Mouse (Mus musculus): ENCODE measurements around the gene Camta1. TPM values are rescaled to one million over a fixed set of nuclear protein-coding genes. Genes with fewer than 3 reads are reported as not detected.
A peak's percentile ranks its signal among the peaks of the same experiment; 100 is the strongest.

Gene Camta1
- total RNA-seq, 1 experiment: 9.3 TPM

- no peak overlapping the region for H3K4me3 ChIP-seq (ENCODE audit: insufficient read depth in 1 of 2, low read depth in 1 of 2, low read length in 2 of 2, poor library complexity in 1 of 2, severe bottlenecking in 1 of 2)
- no peak overlapping the region for H3K27ac ChIP-seq (ENCODE audit: insufficient read depth, low read depth, low read length, poor library complexity, severe bottlenecking)
- in situ Hi-C loops (cut with MboI; ENCODE audit: low sequenced_read_pairs in 2 of 2, unreplicated experiment in 2 of 2): no loop called here
- no peaks in the 10 kb centered on the region for H3K9me3 ChIP-seq (ENCODE audit: control insufficient read depth, insufficient read depth, low read depth, low read length)
- H3K9ac ChIP-seq (ENCODE audit: insufficient read depth, low read depth, low read length, poor library complexity, severe bottlenecking): no peak overlapping the region
- TF ChIP-seq ZC3H11A (IDR thresholded peaks at IDR 0.05; ENCODE audit: borderline replicate concordance, low read depth, low read length) (peak; percentile 40; the same call in 1 of the 2 replicates), ZNF384 (IDR thresholded peaks at IDR 0.05; ENCODE audit: low read depth, low read length) (no peak)
- H3K36me3 ChIP-seq (ENCODE audit: control insufficient read depth, insufficient read depth, low read length, poor library complexity, severe bottlenecking): no peaks in the 10 kb centered on the region
- peak; percentile 56 for DNase-seq (ENCODE audit: low read depth, low spot score)
- peaks cover 3 to 18% of the 10 kb centered on the region in 2 experiments for H3K4me1 ChIP-seq (ENCODE audit: control insufficient read depth in 2 of 2, insufficient read depth in 2 of 2, low read length in 2 of 2, poor library complexity in 1 of 2)
These were observed 526.5 kb downstream of the Camta1 start for GRCm38 (mm10) chr4:151334951-151335742.

- Histone ChIP-seq H3K9me3 (ENCODE audit: control insufficient read depth, insufficient read depth, low read depth, low read length) (no peaks in the 10 kb centered on the region), H3K27ac (ENCODE audit: insufficient read depth, low read depth, low read length, poor library complexity, severe bottlenecking) (no peak overlapping the region), H3K4me1 (ENCODE audit: control insufficient read depth in 2 of 2, insufficient read depth in 2 of 2, low read length in 2 of 2, poor library complexity in 1 of 2) (peaks cover 0 to 4% of the 10 kb centered on the region in 2 experiments; a peak in 1 of 4 replicates), H3K4me3 (ENCODE audit: insufficient read depth in 1 of 2, low read depth in 1 of 2, low read length in 2 of 2, poor library complexity in 1 of 2, severe bottlenecking in 1 of 2) (no peak overlapping the region), H3K36me3 (ENCODE audit: control insufficient read depth, insufficient read depth, low read length, poor library complexity, severe bottlenecking) (no peaks in the 10 kb centered on the region), H3K9ac (ENCODE audit: insufficient read depth, low read depth, low read length, poor library complexity, severe bottlenecking) (no peak overlapping the region)
- DNase-seq (ENCODE audit: low read depth, low spot score): no peak
- in situ Hi-C loops (cut with MboI; ENCODE audit: low sequenced_read_pairs in 2 of 2, unreplicated experiment in 2 of 2): no loop called here
- TF ChIP-seq MAFK (IDR thresholded peaks at IDR 0.05; ENCODE audit: insufficient read depth, low read depth, low read length) (no peak), ZNF384 (IDR thresholded peaks at IDR 0.05; ENCODE audit: low read depth, low read length) (no peak), ZC3H11A (IDR thresholded peaks at IDR 0.05; ENCODE audit: borderline replicate concordance, low read depth, low read length) (no peak), HCFC1 (IDR thresholded peaks at IDR 0.05; ENCODE audit: borderline replicate concordance, insufficient read depth, low read length) (no peak), CHD2 (IDR thresholded peaks at IDR 0.05; ENCODE audit: low read depth, low read length) (no peak)
These were observed 529.4 kb downstream of the Camta1 start for GRCm38 (mm10) chr4:151332074-151332849.

- TF ChIP-seq ZNF384 (IDR thresholded peaks at IDR 0.05; ENCODE audit: low read depth, low read length) (no peak), ZC3H11A (IDR thresholded peaks at IDR 0.05; ENCODE audit: borderline replicate concordance, low read depth, low read length) (no peak)
- Histone ChIP-seq H3K4me1 (ENCODE audit: control insufficient read depth in 2 of 2, insufficient read depth in 2 of 2, low read length in 2 of 2, poor library complexity in 1 of 2) (0 out of 4 replicates have a peak, but pooled peaks cover 0 to 2% of the 10 kb centered on the region in 2 experiments), H3K27ac (ENCODE audit: insufficient read depth, low read depth, low read length, poor library complexity, severe bottlenecking) (no peak overlapping the region), H3K36me3 (ENCODE audit: control insufficient read depth, insufficient read depth, low read length, poor library complexity, severe bottlenecking) (no peaks in the 10 kb centered on the region), H3K4me3 (ENCODE audit: insufficient read depth in 1 of 2, low read depth in 1 of 2, low read length in 2 of 2, poor library complexity in 1 of 2, severe bottlenecking in 1 of 2) (no peak overlapping the region), H3K9me3 (ENCODE audit: control insufficient read depth, insufficient read depth, low read depth, low read length) (no peaks in the 10 kb centered on the region), H3K9ac (ENCODE audit: insufficient read depth, low read depth, low read length, poor library complexity, severe bottlenecking) (no peak overlapping the region)
- in situ Hi-C loops (cut with MboI; ENCODE audit: low sequenced_read_pairs in 2 of 2, unreplicated experiment in 2 of 2): no loop called here
- DNase-seq (ENCODE audit: low read depth, low spot score): no peak
These were observed 530.7 kb downstream of the Camta1 start for GRCm38 (mm10) chr4:151330983-151331382.

GRCm38 (mm10) chr4:151328071-151328470 lies 533.6 kb downstream of the Camta1 start:
- Histone ChIP-seq H3K27ac (ENCODE audit: insufficient read depth, low read depth, low read length, poor library complexity, severe bottlenecking) (no peak overlapping the region), H3K9me3 (ENCODE audit: control insufficient read depth, insufficient read depth, low read depth, low read length) (no peaks in the 10 kb centered on the region), H3K4me3 (ENCODE audit: insufficient read depth in 1 of 2, low read depth in 1 of 2, low read length in 2 of 2, poor library complexity in 1 of 2, severe bottlenecking in 1 of 2) (no peak overlapping the region), H3K9ac (ENCODE audit: insufficient read depth, low read depth, low read length, poor library complexity, severe bottlenecking) (no peak overlapping the region), H3K36me3 (ENCODE audit: control insufficient read depth, insufficient read depth, low read length, poor library complexity, severe bottlenecking) (no peaks in the 10 kb centered on the region), H3K4me1 (ENCODE audit: control insufficient read depth in 2 of 2, insufficient read depth in 2 of 2, low read length in 2 of 2, poor library complexity in 1 of 2) (0 out of 4 replicates have a peak, but pooled peaks cover 0 to 2% of the 10 kb centered on the region in 2 experiments)
- no peak for DNase-seq (ENCODE audit: low read depth, low spot score)
- in situ Hi-C loops (cut with MboI; ENCODE audit: low sequenced_read_pairs in 2 of 2, unreplicated experiment in 2 of 2): no loop called here
- TF ChIP-seq HCFC1 (IDR thresholded peaks at IDR 0.05; ENCODE audit: borderline replicate concordance, insufficient read depth, low read length): no peak
- no peak for TF ChIP-seq ZNF384 (IDR thresholded peaks at IDR 0.05; ENCODE audit: low read depth, low read length)
- no peak for TF ChIP-seq ZC3H11A (IDR thresholded peaks at IDR 0.05; ENCODE audit: borderline replicate concordance, low read depth, low read length)
- no peak for TF ChIP-seq MAFK (IDR thresholded peaks at IDR 0.05; ENCODE audit: insufficient read depth, low read depth, low read length)
- no peak for TF ChIP-seq CHD2 (IDR thresholded peaks at IDR 0.05; ENCODE audit: low read depth, low read length)

Measured in ES-E14 (cell line).